Mouse (Mus musculus): ENCODE results near the gene AU018091.
"Not testable (repeated sequence)": the region's sequence is repeated elsewhere in the genome, so short reads cannot be mapped to it uniquely, and the experiment has no call there.

GRCm38 (mm10) chr7:3180958-3181357, 12.0 kb upstream of the AU018091 start:
- not testable (repeated sequence) for TF ChIP-seq POLR2A, CTCF (IDR thresholded peaks at IDR 0.05; ENCODE audit: extremely low read depth, insufficient read depth, low read length)

Measured in cortical plate, adult 2 months (tissue).